Mouse (Mus musculus): ENCODE results near the gene Inafm1. TPM values are rescaled to one million over a fixed set of nuclear protein-coding genes. Genes with fewer than 3 reads are reported as not detected.
A peak's percentile ranks its signal among the peaks of the same experiment; 100 is the strongest.

Inafm1 gene
- total and polyA plus RNA-seq, 3 experiments, result 1.5 to 9.5 (median 7.4) TPM

DNA sequence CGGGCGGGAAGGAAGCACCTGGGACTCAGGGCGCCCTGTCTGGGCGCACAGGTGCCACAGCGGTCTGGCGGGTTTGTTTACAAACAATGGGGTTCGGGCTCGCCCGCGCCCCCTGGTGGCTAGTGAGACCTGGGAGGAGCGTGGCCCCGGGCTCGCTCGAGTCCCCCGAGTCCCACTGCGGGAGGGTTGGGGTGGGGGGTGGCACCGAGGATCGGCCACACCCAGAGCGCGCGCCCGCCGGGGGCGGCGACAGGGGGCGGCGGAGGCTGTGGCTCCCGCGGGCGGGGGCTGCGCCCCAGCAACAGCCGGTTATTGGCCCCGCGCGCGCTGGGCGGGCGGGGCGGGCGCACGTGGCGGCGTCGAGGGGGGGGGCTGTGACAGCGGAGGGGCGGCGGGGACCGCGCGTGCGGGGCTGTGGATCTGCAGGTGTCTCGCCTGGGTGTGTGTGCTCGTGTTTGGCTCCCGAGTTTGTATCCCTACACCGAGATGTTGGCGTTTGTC is 36.7 kb upstream of the Inafm1 start (continued):
- TF ChIP-seq ELF1 (IDR thresholded peaks at IDR 0.05; ENCODE audit: low read depth, low read length) (no peak; the same call in 1 of the 2 replicates), PAX5 (IDR thresholded peaks at IDR 0.05; ENCODE audit: low read length) (no peak), EP300 (IDR thresholded peaks at IDR 0.05; ENCODE audit: low read length) (peak; percentile 22; the same call in 1 of the 2 replicates), MEF2A (IDR thresholded peaks at IDR 0.05; ENCODE audit: borderline replicate concordance, low read depth, low read length) (peak; percentile 68), CTCF (conservative IDR thresholded peaks at IDR 0.05 in 1 of 2, IDR thresholded peaks at IDR 0.05 in 1 of 2; ENCODE audit: low read depth in 2 of 2, low read length in 2 of 2) (peak in 1 of 2 experiments; percentile 76; a peak in 2 of 4 replicates), USF1 (IDR thresholded peaks at IDR 0.05; ENCODE audit: low read depth, low read length) (no peak), E2F4 (IDR thresholded peaks at IDR 0.05; ENCODE audit: insufficient replicate concordance, low read depth, low read length) (no peak), MXI1 (IDR thresholded peaks at IDR 0.05; ENCODE audit: low read depth, low read length) (peak; percentile 88), IRF4 (IDR thresholded peaks at IDR 0.05; ENCODE audit: low read depth, low read length) (peak; percentile 87), TCF12 (IDR thresholded peaks at IDR 0.05; ENCODE audit: low read depth, low read length) (peak; percentile 87; the same call in 1 of the 2 replicates)

DNA sequence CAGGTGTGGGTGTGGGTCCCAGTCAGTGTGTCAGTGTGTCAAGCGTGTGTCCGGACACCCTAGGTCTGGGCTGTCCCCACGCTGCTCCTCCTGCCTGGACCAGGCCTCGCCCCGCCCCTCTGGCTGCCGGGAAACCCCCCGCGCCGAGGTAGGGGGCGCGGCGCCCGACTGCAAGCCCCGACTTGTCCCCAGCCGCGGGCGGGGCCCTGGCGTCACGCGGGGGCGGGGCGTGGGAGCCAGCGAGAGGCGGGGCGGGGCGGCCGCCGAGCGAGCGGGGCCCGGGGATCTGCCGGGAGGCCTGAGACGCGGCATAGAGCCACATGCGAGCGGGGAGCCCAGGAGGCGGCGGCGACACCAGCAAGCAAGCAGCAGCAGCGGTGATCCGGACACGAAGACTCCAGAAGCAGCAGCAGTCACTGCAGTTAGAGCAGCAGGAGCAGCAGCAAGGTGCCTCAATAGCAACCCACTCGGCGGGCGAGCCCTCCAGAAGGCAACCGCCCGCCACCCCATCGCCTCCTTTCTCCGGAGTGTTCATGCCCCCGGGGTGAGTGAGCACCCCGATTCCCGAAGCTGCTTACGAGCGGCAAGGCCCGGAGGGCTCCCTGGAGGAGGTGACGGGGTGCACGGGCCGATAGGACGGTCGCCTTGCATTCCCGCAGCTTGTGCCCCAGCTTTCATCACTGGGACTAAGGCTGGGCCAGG is 36.1 kb upstream of the Inafm1 start:
- Histone ChIP-seq H3K79me2 (replicated peaks; ENCODE audit: control insufficient read depth, extremely low read depth, insufficient read depth, poor library complexity, severe bottlenecking) (peaks cover 31% of the 10 kb centered on the region), H3K4me2 (ENCODE audit: insufficient read depth, low read depth, poor library complexity, severe bottlenecking) (peak overlapping the region; percentile 37), H3K27me3 (replicated peaks) (no peaks in the 10 kb centered on the region), H3K9ac (ENCODE audit: insufficient read depth, low read depth) (peak overlapping the region; percentile 100), H3K4me1 (ENCODE audit: control insufficient read depth in 1 of 2, insufficient read depth in 2 of 2) (peaks cover 5 to 41% of the 10 kb centered on the region in 2 experiments; a peak in 3 of 4 replicates), H3K9me3 (replicated peaks; ENCODE audit: low read length) (no peaks in the 10 kb centered on the region), H3K36me3 (replicated peaks in 1 of 2; ENCODE audit: control insufficient read depth in 1 of 2, insufficient read depth in 1 of 2, low read length in 1 of 2) (peaks cover 5 to 9% of the 10 kb centered on the region in 2 experiments), H3K27ac (ENCODE audit: insufficient read depth, low read depth) (peak overlapping the region; percentile 99), H3K4me3 (replicated peaks in 1 of 3; ENCODE audit: low read depth in 2 of 3, low read length in 2 of 3, poor library complexity in 1 of 3) (peak overlapping the region; percentile 98 to 100 (median 99))
- dilution Hi-C loops (cut with MboI; ENCODE audit: extremely low pct_ligation_motif_present, extremely low pct_unique_long_range_greater_than_20kb, low sequenced_read_pairs) (no loop called here), in situ Hi-C loops (cut with MboI; ENCODE audit: low pct_ligation_motif_present, low pct_unique_long_range_greater_than_20kb, low sequenced_read_pairs) (no loop called here)
- DNase-seq (ENCODE audit: extremely low read depth), result peak; percentile 90
- peak; percentile 7; the same call in 1 of the 2 replicates for TF ChIP-seq ZKSCAN1 (IDR thresholded peaks at IDR 0.05; ENCODE audit: borderline replicate concordance, low read depth, low read length)
- TF ChIP-seq MAX (IDR thresholded peaks at IDR 0.05; ENCODE audit: low read length), result peak; percentile 52; the same call in 1 of the 2 replicates
- peak; percentile 78 for TF ChIP-seq ZMIZ1 (IDR thresholded peaks at IDR 0.05; ENCODE audit: low read depth, low read length)
- no peak for TF ChIP-seq SMC3 (IDR thresholded peaks at IDR 0.05; ENCODE audit: low read depth, low read length)
- TF ChIP-seq JUND (conservative IDR thresholded peaks at IDR 0.05; ENCODE audit: low read depth, low read length), result no peak
- TF ChIP-seq MAFK (IDR thresholded peaks at IDR 0.05; ENCODE audit: insufficient replicate concordance, low read length), result no peak
- peak; percentile 58 for TF ChIP-seq ELF1 (IDR thresholded peaks at IDR 0.05; ENCODE audit: low read depth, low read length)
- peak; percentile 73 for TF ChIP-seq TBP (conservative IDR thresholded peaks at IDR 0.05; ENCODE audit: low read depth, low read length)
- peak; percentile 74 for TF ChIP-seq BHLHE40 (IDR thresholded peaks at IDR 0.05; ENCODE audit: low read depth, low read length)
- TF ChIP-seq JUN (IDR thresholded peaks at IDR 0.05; ENCODE audit: insufficient read depth, low read depth, low read length), result no peak
- TF ChIP-seq HCFC1 (IDR thresholded peaks at IDR 0.05; ENCODE audit: low read depth, low read length), result no peak; the same call in 1 of the 2 replicates
- 0 out of 2 replicates have a peak, but pooled peaks have one; percentile 14 for TF ChIP-seq CHD2 (IDR thresholded peaks at IDR 0.05; ENCODE audit: low read length)
- peak; percentile 95 for TF ChIP-seq MXI1 (IDR thresholded peaks at IDR 0.05; ENCODE audit: low read depth, low read length)
- no peak for TF ChIP-seq E2F4 (IDR thresholded peaks at IDR 0.05; ENCODE audit: insufficient replicate concordance, low read depth, low read length)
- TF ChIP-seq POLR2AphosphoS2 (IDR thresholded peaks at IDR 0.05; ENCODE audit: low read depth, low read length), result no peak
- peak; percentile 50; the same call in 1 of the 2 replicates for TF ChIP-seq MYC (IDR thresholded peaks at IDR 0.05; ENCODE audit: low read depth, low read length)
- peak; percentile 98 for TF ChIP-seq CHD1 (IDR thresholded peaks at IDR 0.05; ENCODE audit: low read depth, low read length)
- no peak for TF ChIP-seq EP300 (IDR thresholded peaks at IDR 0.05; ENCODE audit: low read length)
- 0 out of 2 replicates have a peak, but pooled peaks have one; percentile 48 for TF ChIP-seq RCOR1 (conservative IDR thresholded peaks at IDR 0.05; ENCODE audit: low read depth, low read length)
- TF ChIP-seq IRF4 (IDR thresholded peaks at IDR 0.05; ENCODE audit: low read depth, low read length), result peak; percentile 38; the same call in 1 of the 2 replicates
- TF ChIP-seq GABPA (IDR thresholded peaks at IDR 0.05; ENCODE audit: insufficient replicate concordance, low read depth, low read length), result no peak
- TF ChIP-seq POLR2A (IDR thresholded peaks at IDR 0.05; ENCODE audit: low read depth, low read length), result peak; percentile 89; the same call in 1 of the 2 replicates
- TF ChIP-seq UBTF (IDR thresholded peaks at IDR 0.05; ENCODE audit: low read depth, low read length), result 0 out of 2 replicates have a peak, but pooled peaks have one; percentile 63
- no peak for TF ChIP-seq ZNF384 (IDR thresholded peaks at IDR 0.05; ENCODE audit: low read depth, low read length)
- peak; percentile 93 for TF ChIP-seq TCF12 (IDR thresholded peaks at IDR 0.05; ENCODE audit: low read depth, low read length)
- no peak for TF ChIP-seq ZC3H11A (IDR thresholded peaks at IDR 0.05; ENCODE audit: low read depth, low read length)
- TF ChIP-seq PAX5 (IDR thresholded peaks at IDR 0.05; ENCODE audit: low read length), result no peak
- no peak; the same call in 1 of the 2 replicates for TF ChIP-seq SIN3A (IDR thresholded peaks at IDR 0.05; ENCODE audit: low read length)
- peak; percentile 51; the same call in 1 of the 2 replicates for TF ChIP-seq NRF1 (IDR thresholded peaks at IDR 0.05; ENCODE audit: low read depth, low read length)
- peak; percentile 81 for TF ChIP-seq MEF2A (IDR thresholded peaks at IDR 0.05; ENCODE audit: borderline replicate concordance, low read depth, low read length)
- TF ChIP-seq USF1 (IDR thresholded peaks at IDR 0.05; ENCODE audit: low read depth, low read length), result no peak
